Mouse (Mus musculus): ENCODE results near the gene Saal1. TPM values are rescaled to one million over a fixed set of nuclear protein-coding genes. Genes with fewer than 3 reads are reported as not detected.

Gene Saal1
- polyA plus RNA-seq, 1 experiment, result 40.2 TPM

- H3K4me3 ChIP-seq (ENCODE audit: low read depth, low read length), result peak overlapping the region; percentile 72
- H3K9me3 ChIP-seq (replicated peaks; ENCODE audit: control insufficient read depth, insufficient read depth, low read length, poor library complexity, severe bottlenecking), result no peaks in the 10 kb centered on the region
- no peak overlapping the region for H3K27ac ChIP-seq (ENCODE audit: insufficient read depth, low read length)
- H3K27me3 ChIP-seq (ENCODE audit: control insufficient read depth, insufficient read depth, low read length, poor library complexity, severe bottlenecking), result no peaks in the 10 kb centered on the region
- H3K4me1 ChIP-seq (ENCODE audit: control insufficient read depth, insufficient read depth, low read length), result no peaks in the 10 kb centered on the region
- H3K36me3 ChIP-seq (ENCODE audit: control insufficient read depth, insufficient read depth, low read length, poor library complexity, severe bottlenecking), result no peaks in the 10 kb centered on the region
- H3K9ac ChIP-seq (ENCODE audit: low read depth, poor library complexity, severe bottlenecking), result peak overlapping the region; percentile 3; the same call in 1 of the 2 replicates
- no peak for TF ChIP-seq CTCF (IDR thresholded peaks at IDR 0.05; ENCODE audit: low read depth, low read length)
- TF ChIP-seq EP300 (IDR thresholded peaks at IDR 0.05; ENCODE audit: insufficient read depth, low read depth, low read length), result no peak
- TF ChIP-seq POLR2A (IDR thresholded peaks at IDR 0.05; ENCODE audit: insufficient read depth, low read length), result no peak
Observed at GRCm38 (mm10) chr7:46640062-46640461, 70.4 kb downstream of the Saal1 start.

GRCm38 (mm10) chr7:46639692-46640031 is 70.8 kb downstream of the Saal1 start, which contains the start of gene Sergef:
Gene Sergef, minus strand, starts transcription at chr7:46639807.
- TF ChIP-seq POLR2A (IDR thresholded peaks at IDR 0.05; ENCODE audit: insufficient read depth, low read length) (peak; percentile 76), CTCF (IDR thresholded peaks at IDR 0.05; ENCODE audit: low read depth, low read length) (no peak), EP300 (IDR thresholded peaks at IDR 0.05; ENCODE audit: insufficient read depth, low read depth, low read length) (no peak)
- H3K4me3 ChIP-seq (ENCODE audit: low read depth, low read length), result peak within 1 kb of the TSS; percentile 72
- H3K4me1 ChIP-seq (ENCODE audit: control insufficient read depth, insufficient read depth, low read length), result no peaks in the 10 kb centered on the region
- H3K27me3 ChIP-seq (ENCODE audit: control insufficient read depth, insufficient read depth, low read length, poor library complexity, severe bottlenecking), result no peaks in the 10 kb centered on the region
- H3K9me3 ChIP-seq (replicated peaks; ENCODE audit: control insufficient read depth, insufficient read depth, low read length, poor library complexity, severe bottlenecking), result no peaks in the 10 kb centered on the region
- no peaks in the 10 kb centered on the region for H3K36me3 ChIP-seq (ENCODE audit: control insufficient read depth, insufficient read depth, low read length, poor library complexity, severe bottlenecking)
- peak within 1 kb of the TSS; percentile 51 for H3K9ac ChIP-seq (ENCODE audit: low read depth, poor library complexity, severe bottlenecking)
- no peak within 1 kb of the TSS for H3K27ac ChIP-seq (ENCODE audit: insufficient read depth, low read length)

- Histone ChIP-seq H3K36me3 (ENCODE audit: control insufficient read depth, insufficient read depth, low read length, poor library complexity, severe bottlenecking) (no peaks in the 10 kb centered on the region), H3K9ac (ENCODE audit: low read depth, poor library complexity, severe bottlenecking) (peak overlapping the region; percentile 51), H3K4me3 (ENCODE audit: low read depth, low read length) (peak overlapping the region; percentile 57), H3K4me1 (ENCODE audit: control insufficient read depth, insufficient read depth, low read length) (no peaks in the 10 kb centered on the region), H3K27me3 (ENCODE audit: control insufficient read depth, insufficient read depth, low read length, poor library complexity, severe bottlenecking) (no peaks in the 10 kb centered on the region), H3K9me3 (replicated peaks; ENCODE audit: control insufficient read depth, insufficient read depth, low read length, poor library complexity, severe bottlenecking) (no peaks in the 10 kb centered on the region), H3K27ac (ENCODE audit: insufficient read depth, low read length) (no peak overlapping the region)
- TF ChIP-seq POLR2A (IDR thresholded peaks at IDR 0.05; ENCODE audit: insufficient read depth, low read length) (no peak), CTCF (IDR thresholded peaks at IDR 0.05; ENCODE audit: low read depth, low read length) (no peak), EP300 (IDR thresholded peaks at IDR 0.05; ENCODE audit: insufficient read depth, low read depth, low read length) (no peak)
Observed at GRCm38 (mm10) chr7:46638889-46639691, 71.4 kb downstream of the Saal1 start.

Other genes with a start within 250 kb of the Saal1 start
- gene Sergef, start 70.9 kb downstream of the Saal1 start, polyA plus RNA-seq (2011; ENCODE audit: insufficient read depth, insufficient read length, low read depth, missing spikeins), result 5.8 and 7.5 TPM in 2 replicates
- 1.5 and 1.6 TPM in 2 replicates for gene Tph1, start 38.1 kb downstream of the Saal1 start, polyA plus RNA-seq (2011; ENCODE audit: insufficient read depth, insufficient read length, low read depth, missing spikeins)
- gene Saa3, start 5.0 kb upstream of the Saal1 start, polyA plus RNA-seq (2011; ENCODE audit: insufficient read depth, insufficient read length, low read depth, missing spikeins), result 3.2 and 3.8 TPM in 2 replicates
- gene Saa4, start 21.9 kb upstream of the Saal1 start, polyA plus RNA-seq (2011; ENCODE audit: insufficient read depth, insufficient read length, low read depth, missing spikeins), result not detected in 2 replicates
- not detected in 2 replicates for gene Saa1, start 32.3 kb upstream of the Saal1 start, polyA plus RNA-seq (2011; ENCODE audit: insufficient read depth, insufficient read length, low read depth, missing spikeins)
- not detected in 2 replicates for gene Saa2, start 41.1 kb upstream of the Saal1 start, polyA plus RNA-seq (2011; ENCODE audit: insufficient read depth, insufficient read length, low read depth, missing spikeins)
- 14.8 and 20.3 TPM in 2 replicates for gene Hps5, start 85.4 kb upstream of the Saal1 start, polyA plus RNA-seq (2011; ENCODE audit: insufficient read depth, insufficient read length, low read depth, missing spikeins)
- gene Gtf2h1, start 85.4 kb upstream of the Saal1 start, polyA plus RNA-seq (2011; ENCODE audit: insufficient read depth, insufficient read length, low read depth, missing spikeins), result 68.4 and 81.9 TPM in 2 replicates
- 626 and 671 TPM in 2 replicates for gene Ldha, start 130.8 kb upstream of the Saal1 start, polyA plus RNA-seq (2011; ENCODE audit: insufficient read depth, insufficient read length, low read depth, missing spikeins)
- gene Ldhc, start 150.5 kb upstream of the Saal1 start, polyA plus RNA-seq (2011; ENCODE audit: insufficient read depth, insufficient read length, low read depth, missing spikeins), result 0.57 and 1.3 TPM in 2 replicates
- 198 and 217 TPM in 2 replicates for gene Tsg101, start 209.3 kb upstream of the Saal1 start, polyA plus RNA-seq (2011; ENCODE audit: insufficient read depth, insufficient read length, low read depth, missing spikeins)
- 56.6 and 64.5 TPM in 2 replicates for gene Uevld, start 247.8 kb upstream of the Saal1 start, polyA plus RNA-seq (2011; ENCODE audit: insufficient read depth, insufficient read length, low read depth, missing spikeins)

Data from ES-Bruce4 (cell line).